8 mouse cellular contexts compared by ENCODE assay signal in the genomic region with DNA sequence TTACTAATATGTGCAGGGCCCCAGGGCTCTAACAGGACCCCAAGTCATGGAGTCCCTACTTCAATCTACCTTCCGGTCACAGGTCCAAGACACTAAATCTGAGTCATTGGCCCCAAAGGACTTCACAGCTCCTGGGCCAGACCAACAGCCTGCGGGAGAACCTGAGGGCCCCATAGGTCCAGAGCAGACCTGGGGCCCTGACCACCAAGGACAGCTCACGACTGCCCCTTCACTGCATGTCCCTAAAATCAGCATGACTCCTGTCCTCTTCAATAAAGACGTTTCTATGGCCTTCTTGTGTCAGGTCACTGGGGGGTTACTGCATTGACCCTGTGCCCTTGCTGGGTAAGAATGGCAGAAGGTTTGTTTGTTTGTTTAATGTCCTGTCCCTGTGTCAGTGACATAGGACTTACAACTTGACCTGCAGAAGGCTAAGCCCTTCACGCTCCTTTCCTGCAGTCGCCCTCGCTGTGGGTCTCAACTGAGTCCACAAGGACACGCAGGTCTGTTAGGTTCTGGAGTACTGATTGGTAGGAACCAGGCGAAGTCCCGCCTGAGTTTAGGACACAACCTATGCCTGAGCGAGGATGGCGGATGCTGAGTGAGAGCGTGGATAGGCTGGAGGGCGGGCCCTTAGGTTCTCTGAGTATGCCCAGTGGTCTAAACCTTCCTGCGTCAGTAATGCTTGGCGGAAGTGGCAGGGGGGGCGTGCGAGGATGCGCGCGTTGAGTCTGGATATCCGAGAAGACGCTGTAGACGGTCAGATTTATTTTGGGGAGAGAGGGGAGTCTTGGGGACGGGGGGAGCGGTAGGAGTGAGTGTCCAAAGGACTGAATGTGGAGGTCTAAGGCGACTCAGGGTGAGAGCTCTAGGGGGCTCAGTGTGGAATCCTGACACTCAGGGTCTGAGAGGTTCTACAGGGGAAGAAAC. TPM values are rescaled to one million over a fixed set of nuclear protein-coding genes. Genes with fewer than 3 reads are reported as not detected.
A peak's percentile ranks its signal among the peaks of the same experiment; 100 is the strongest.
DNase-seq lines count a peak whose midpoint lies in the region; ATAC-seq lines count a peak whose summit lies in the region.

A gene (plus strand): TSS at position 642 of the 930 bp plus-strand sequence.

- peak within 1 kb of the TSS; percentile 77 for H3K9ac ChIP-seq in forebrain, embryonic 14.5 days (ENCODE audit: low read length)
- peak within 1 kb of the TSS; percentile 69 for H3K9ac ChIP-seq in neural tube, embryonic 15.5 days (replicated peaks)

- H3K36me3 ChIP-seq in forebrain, embryonic 14.5 days (ENCODE audit: control insufficient read depth, insufficient read depth, low read length) = peaks cover 44% of the 10 kb centered on the region
- H3K36me3 ChIP-seq in neural tube, embryonic 15.5 days = peaks cover 49% of the 10 kb centered on the region

- H3K9me3 ChIP-seq in forebrain, embryonic 14.5 days (replicated peaks; ENCODE audit: control insufficient read depth, low read length) = no peaks in the 10 kb centered on the region
- H3K9me3 ChIP-seq in neural tube, embryonic 15.5 days (replicated peaks) = no peaks in the 10 kb centered on the region

- H3K4me1 ChIP-seq in forebrain, embryonic 14.5 days (ENCODE audit: control insufficient read depth, insufficient read depth, low read length) = peaks cover 6% of the 10 kb centered on the region
- peaks cover 24% of the 10 kb centered on the region for H3K4me1 ChIP-seq in neural tube, embryonic 15.5 days

- WGBS in forebrain, embryonic 14.5 days = 5% methylated on average over 27 of the region's 27 CpGs
- 3% methylated on average over 27 of the region's 27 CpGs for WGBS in neural tube, embryonic 15.5 days

- peak within 1 kb of the TSS; percentile 92 for H3K4me2 ChIP-seq in forebrain, embryonic 14.5 days (ENCODE audit: low read length)
- H3K4me2 ChIP-seq in neural tube, embryonic 15.5 days = peak within 1 kb of the TSS; percentile 92

- peak within 1 kb of the TSS; percentile 28; the same call in 1 of the 2 replicates for H3K27ac ChIP-seq in forebrain, embryonic 14.5 days (ENCODE audit: low read depth, low read length)
- H3K27ac ChIP-seq in neural tube, embryonic 15.5 days (replicated peaks) = peak within 1 kb of the TSS; percentile 85

- ATAC-seq in forebrain, embryonic 14.5 days = peak; percentile 100
- peak; percentile 99 for ATAC-seq in neural tube, embryonic 15.5 days (ENCODE audit: low FRiP score)

- DNase-seq in ES-CJ7 (ENCODE audit: low read depth, low spot score) = peak; percentile 97
- peak; percentile 93 for DNase-seq in cerebellum, adult 11 months
- DNase-seq in forebrain, embryonic 14.5 days (ENCODE audit: low spot score) = peak; percentile 98
- DNase-seq in heart, postnatal 14 days = peak; percentile 89 to 91
- peak; percentile 96 for DNase-seq in layer of hippocampus, adult 11-12 months (ENCODE audit: low spot score)
- peak; percentile 97 for DNase-seq in lung, adult 18-20 months
- DNase-seq in testis, postnatal 14 days (ENCODE audit: low spot score) = peak; percentile 92

- H3K4me3 ChIP-seq in forebrain, embryonic 14.5 days (ENCODE audit: low read depth, low read length) = peak within 1 kb of the TSS; percentile 54
- peak within 1 kb of the TSS; percentile 73 for H3K4me3 ChIP-seq in neural tube, embryonic 15.5 days (replicated peaks)

- intact Hi-C loops in heart, postnatal 14 days (cut with DNase I) = no loop called here

- H3K27me3 ChIP-seq in forebrain, embryonic 14.5 days (replicated peaks; ENCODE audit: control insufficient read depth, insufficient read depth, low read length) = no peaks in the 10 kb centered on the region
- H3K27me3 ChIP-seq in neural tube, embryonic 15.5 days (replicated peaks) = no peaks in the 10 kb centered on the region

RNA-seq across cellular contexts. Expression of the gene that starts here (rescaled TPM):
- 102 and 118 TPM in 2 replicates for polyA plus RNA-seq in forebrain, embryonic 14.5 days (2014; fragmentation: Nextera tagmentation; extraction: Ambion mirVana)
- total RNA-seq in heart, postnatal 14 days (2021) = 10 to 100 TPM; 22.0 to 23.0 TPM
- 131 and 141 TPM in 2 replicates for polyA plus RNA-seq in neural tube, embryonic 15.5 days (2015; fragmentation: Nextera tagmentation; extraction: Ambion mirVana)

Comparison
In these comparisons a context has a peak if more than half of its experiments do, and no peak if none do; other contexts are left out.
1. Peak in every context shown above with its lines: DNase-seq, ATAC-seq, H3K4me3 ChIP-seq and H3K27ac ChIP-seq.